Mouse (Mus musculus) bone marrow macrophage, adult 2 months (primary cell): ENCODE results near the gene Lcmt1.

Experiments used
- CTCF ChIP-seq: IDR thresholded peaks from 2 replicates; pipeline ENCODE4 v1.5.1; 2012; ENCODE audit warnings: low read depth, mild to moderate bottlenecking, low read length, moderate library complexity
- POLR2A ChIP-seq: IDR thresholded peaks from 2 replicates; pipeline ENCODE4 v1.6.1; 2012; ENCODE audit warnings: mild to moderate bottlenecking, low read depth, low read length, borderline replicate concordance

DNA sequence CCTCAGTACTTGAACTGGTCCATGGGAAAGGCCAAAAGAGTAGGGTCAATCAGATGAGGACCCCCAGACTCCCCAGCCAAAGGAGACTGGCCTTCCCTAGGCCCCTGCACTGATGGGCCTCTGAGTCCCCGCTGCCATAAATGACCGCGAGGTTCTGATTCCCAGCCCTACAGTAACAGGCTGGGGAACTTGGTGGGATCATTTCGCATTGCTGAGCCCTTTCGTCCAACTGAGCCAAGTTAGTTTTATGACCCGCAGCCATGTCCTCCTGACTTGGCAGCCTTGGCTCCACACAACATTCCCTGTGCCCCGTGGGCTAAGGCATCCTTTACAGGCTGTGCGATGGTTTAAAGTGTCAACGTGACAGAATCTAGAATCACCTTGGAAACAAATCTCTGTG lies 1.1 kb downstream of the Lcmt1 start:
- TF ChIP-seq CTCF = no peak
- TF ChIP-seq POLR2A = no peak
